Mouse (Mus musculus) forebrain, embryonic 12.5 days (tissue): ENCODE results near the gene Frmd4a. TPM values are rescaled to one million over a fixed set of nuclear protein-coding genes. Genes with fewer than 3 reads are reported as not detected.

Experiments
- ATAC-seq: fragments of 200-750 bp; cut with Nextera tagmentation; 2 replicates; pipeline ENCODE4 v1.8.0; 2017; ENCODE audit warnings: moderate TSS enrichment; ENCODE audit not compliant: low FRiP score
- H3K27ac ChIP-seq: fragments of 300-500 bp; sonication (generic); 2 replicates; pipeline ENCODE4 v1.5.1; 2016; ENCODE audit warnings: mild to moderate bottlenecking
- H3K27me3 ChIP-seq: fragments of 300-500 bp; sonication (generic); 2 replicates; pipeline ENCODE4 v1.6.1; 2016; ENCODE audit warnings: mild to moderate bottlenecking
- H3K36me3 ChIP-seq: fragments of 300-500 bp; sonication (generic); replicated peaks from 2 replicates; pipeline ENCODE4 v1.6.1; 2016; ENCODE audit warnings: mild to moderate bottlenecking
- H3K4me1 ChIP-seq: fragments of 300-500 bp; sonication (generic); 2 replicates; pipeline ENCODE4 v1.6.1; 2016
- H3K4me2 ChIP-seq: fragments of 300-500 bp; sonication (generic); 2 replicates; pipeline ENCODE4 v1.6.1; 2016; ENCODE audit warnings: mild to moderate bottlenecking, moderate library complexity
- H3K4me3 ChIP-seq: fragments of 300-500 bp; sonication (generic); replicated peaks from 2 replicates; pipeline ENCODE4 v1.5.1; 2016; ENCODE audit warnings: mild to moderate bottlenecking
- H3K9ac ChIP-seq: fragments of 300-500 bp; sonication (generic); 2 replicates; pipeline ENCODE4 v1.6.1; 2016; ENCODE audit warnings: mild to moderate bottlenecking
- H3K9me3 ChIP-seq: fragments of 300-500 bp; sonication (generic); 2 replicates; pipeline ENCODE4 v1.6.1; 2016
- WGBS: fragments of 180-500 bp; shearing (Covaris S2); methylation state at CpG from one replicate; pipeline ENCODE4 v1.1.7; 2016; 5-methylcytosine and 5-hydroxymethylcytosine counted together
- polyA plus RNA-seq: library from polyadenylated mRNA; unstranded; fragments of >200 nt; fragmentation: Nextera tagmentation; extraction: Ambion mirVana; gene quantifications from 2 replicates; pipeline ENCODE4 v1.2.1, GENCODE M21; 2016

Gene Frmd4a
- polyA plus RNA-seq, 1 experiment from 2014 or later, result 51.3 TPM

DNA sequence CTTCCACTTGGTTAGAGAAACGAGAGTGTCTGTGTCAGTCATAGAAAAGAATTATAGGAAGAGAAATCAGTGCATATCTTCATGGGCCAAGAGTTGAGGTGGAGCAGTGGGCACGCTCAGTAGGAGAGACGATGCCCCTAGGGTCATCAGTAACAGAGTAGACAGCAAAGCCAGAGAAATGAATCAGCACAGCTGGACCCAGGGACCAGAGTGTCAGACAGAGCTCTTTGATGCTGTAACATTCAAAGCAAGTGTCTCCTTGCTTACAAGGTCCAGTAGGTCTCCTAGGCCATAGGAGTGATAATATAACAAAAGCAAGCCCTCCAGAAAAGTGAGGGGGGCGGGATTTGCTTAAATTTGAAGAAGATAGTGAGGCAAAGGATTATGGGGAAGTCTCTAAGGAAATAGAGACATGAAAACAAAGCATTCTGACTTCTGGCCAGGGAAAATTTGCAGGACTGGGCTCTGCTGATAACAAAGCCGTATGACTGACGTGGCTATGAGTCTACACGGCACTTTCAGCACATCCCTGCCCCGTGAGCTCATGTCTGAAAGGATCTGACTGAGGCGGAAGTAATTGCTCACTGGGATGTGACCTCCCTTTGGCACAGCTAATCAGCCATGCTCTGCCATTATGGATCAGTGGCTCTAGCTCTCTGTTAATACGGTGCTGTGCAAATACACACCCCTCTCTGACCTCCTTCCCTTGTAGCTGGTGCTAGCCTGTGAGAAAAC is 243.0 kb downstream of the Frmd4a start:
- WGBS, result 27% methylated on average over 10 of the region's 10 CpGs
- no peak overlapping the region for H3K4me2 ChIP-seq
- ATAC-seq, result peak; percentile 83

DNA sequence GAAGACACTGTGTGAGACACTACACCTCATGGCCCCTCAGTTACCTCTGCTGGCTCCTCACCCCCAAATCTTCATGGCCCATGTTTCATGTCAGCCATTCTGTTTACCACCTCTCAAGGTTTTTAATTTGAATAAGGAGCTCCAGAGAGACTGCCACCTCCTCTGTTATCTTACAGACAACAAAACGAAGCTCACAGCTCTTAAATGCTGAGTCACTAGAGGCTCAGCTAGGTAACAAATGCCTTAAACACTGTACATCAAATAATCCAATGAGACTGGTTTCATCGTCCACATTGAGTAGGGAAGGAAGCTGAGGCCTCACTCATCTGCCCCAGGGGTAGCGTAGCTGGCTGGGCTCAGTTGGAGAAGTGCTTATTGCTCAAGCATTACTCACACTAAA is 245.2 kb downstream of the Frmd4a start:
- Histone ChIP-seq H3K27ac (no peak overlapping the region), H3K9ac (no peak overlapping the region), H3K4me3 (no peak overlapping the region), H3K9me3 (no peaks in the 10 kb centered on the region), H3K4me1 (peaks cover 9% of the 10 kb centered on the region), H3K36me3 (no peaks in the 10 kb centered on the region), H3K4me2 (no peak overlapping the region), H3K27me3 (0 out of 2 replicates have a peak, but pooled peaks cover 10% of the 10 kb centered on the region)
- ATAC-seq, result no peak
- WGBS, result 83% methylated on average over 3 of the region's 3 CpGs

More for the DNA sequence above, 243.0 kb downstream of the Frmd4a start:
- peaks cover 9% of the 10 kb centered on the region for H3K4me1 ChIP-seq
- 0 out of 2 replicates have a peak, but pooled peaks cover 10% of the 10 kb centered on the region for H3K27me3 ChIP-seq
- H3K4me3 ChIP-seq, result no peak overlapping the region
- H3K9me3 ChIP-seq, result no peaks in the 10 kb centered on the region
- peak overlapping the region; percentile 47 for H3K27ac ChIP-seq
- no peak overlapping the region for H3K9ac ChIP-seq
- no peaks in the 10 kb centered on the region for H3K36me3 ChIP-seq

DNA sequence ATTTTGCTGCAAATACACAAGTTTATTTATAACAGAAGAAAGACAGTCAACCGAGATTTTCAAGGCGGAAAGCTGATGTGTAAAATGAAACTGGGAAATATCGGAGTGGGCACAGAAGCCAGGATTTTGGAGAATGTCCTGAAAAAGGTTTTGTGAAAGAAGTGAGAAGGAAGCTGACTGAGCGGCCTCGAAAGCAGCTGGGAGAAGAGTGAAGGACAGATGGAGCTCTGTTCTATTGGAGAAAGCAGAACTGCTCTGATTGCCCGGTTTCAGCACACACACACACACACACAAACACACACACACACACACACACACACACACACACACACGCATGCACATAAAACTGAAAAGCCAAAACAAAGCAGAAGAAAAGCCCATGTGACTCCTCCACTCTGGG is 249.9 kb downstream of the Frmd4a start:
- no peak for ATAC-seq
- H3K4me2 ChIP-seq, result no peak overlapping the region
- no peaks in the 10 kb centered on the region for H3K36me3 ChIP-seq
- H3K27me3 ChIP-seq, result no peaks in the 10 kb centered on the region
- no peak overlapping the region for H3K9ac ChIP-seq
- H3K4me3 ChIP-seq, result no peak overlapping the region
- H3K4me1 ChIP-seq, result no peaks in the 10 kb centered on the region
- H3K9me3 ChIP-seq, result no peaks in the 10 kb centered on the region
- WGBS, result 86% methylated on average over 7 of the region's 7 CpGs
- H3K27ac ChIP-seq, result no peak overlapping the region

DNA sequence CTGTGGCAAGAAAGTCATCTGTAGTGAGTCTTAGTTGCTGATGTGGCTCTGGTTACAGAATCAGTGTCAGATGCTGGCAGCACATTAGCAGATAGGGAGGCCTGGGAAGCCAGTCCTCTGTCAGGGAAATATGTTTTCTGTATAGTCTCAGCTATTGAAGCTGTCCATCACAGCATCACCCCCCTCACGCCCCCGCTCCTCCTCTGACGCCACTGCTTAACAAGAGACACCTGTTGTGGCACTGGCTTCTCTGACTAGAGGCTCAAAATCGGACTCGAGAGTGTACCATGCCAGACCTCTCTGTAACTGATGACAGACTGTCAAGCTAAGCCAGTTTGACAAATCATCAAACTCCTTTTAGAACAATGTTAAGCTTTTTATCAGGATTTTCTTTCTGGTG is 265.3 kb downstream of the Frmd4a start:
- no peak overlapping the region for H3K4me2 ChIP-seq
- H3K9ac ChIP-seq, result no peak overlapping the region
- H3K27me3 ChIP-seq, result no peaks in the 10 kb centered on the region
- H3K9me3 ChIP-seq, result no peaks in the 10 kb centered on the region
- no peak for ATAC-seq
- H3K36me3 ChIP-seq, result no peaks in the 10 kb centered on the region
- H3K4me1 ChIP-seq, result peaks cover 13% of the 10 kb centered on the region
- WGBS, result 68% methylated on average over 5 of the region's 5 CpGs
- no peak overlapping the region for H3K27ac ChIP-seq
- H3K4me3 ChIP-seq, result no peak overlapping the region

DNA sequence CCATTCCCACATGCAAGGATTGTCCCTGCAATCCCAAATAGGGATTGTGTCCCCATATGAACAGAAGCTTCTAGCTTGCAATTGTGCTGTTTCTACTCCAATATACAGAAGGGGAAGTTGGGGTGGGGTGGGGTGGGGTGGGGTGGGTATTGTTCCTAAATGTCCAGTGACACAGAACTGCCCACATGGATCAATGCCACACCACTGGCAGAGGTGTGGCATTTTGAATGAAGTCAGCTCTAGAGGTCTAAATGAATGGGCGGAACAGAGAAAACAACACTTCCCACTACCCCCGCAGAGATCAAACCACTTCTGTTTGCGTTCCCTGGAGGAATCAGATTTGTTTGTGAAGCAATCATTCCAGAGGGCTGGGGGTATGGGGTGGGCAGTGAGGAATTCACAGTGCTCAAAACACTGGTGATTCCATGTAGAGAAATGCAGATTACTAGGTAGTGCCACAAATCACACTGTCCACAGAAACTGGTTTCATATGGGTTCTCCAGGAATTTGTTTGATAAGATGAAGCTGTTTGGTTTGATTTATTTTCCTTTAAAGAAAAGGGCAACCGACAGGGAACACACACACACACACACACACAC is 268.3 kb downstream of the Frmd4a start:
- Histone ChIP-seq H3K4me3 (no peak overlapping the region), H3K27ac (no peak overlapping the region), H3K9ac (no peak overlapping the region), H3K4me2 (no peak overlapping the region), H3K9me3 (no peaks in the 10 kb centered on the region), H3K27me3 (no peaks in the 10 kb centered on the region), H3K4me1 (peaks cover 13% of the 10 kb centered on the region), H3K36me3 (no peaks in the 10 kb centered on the region)
- no peak for ATAC-seq
- WGBS, result 48% methylated on average over 4 of the region's 4 CpGs

DNA sequence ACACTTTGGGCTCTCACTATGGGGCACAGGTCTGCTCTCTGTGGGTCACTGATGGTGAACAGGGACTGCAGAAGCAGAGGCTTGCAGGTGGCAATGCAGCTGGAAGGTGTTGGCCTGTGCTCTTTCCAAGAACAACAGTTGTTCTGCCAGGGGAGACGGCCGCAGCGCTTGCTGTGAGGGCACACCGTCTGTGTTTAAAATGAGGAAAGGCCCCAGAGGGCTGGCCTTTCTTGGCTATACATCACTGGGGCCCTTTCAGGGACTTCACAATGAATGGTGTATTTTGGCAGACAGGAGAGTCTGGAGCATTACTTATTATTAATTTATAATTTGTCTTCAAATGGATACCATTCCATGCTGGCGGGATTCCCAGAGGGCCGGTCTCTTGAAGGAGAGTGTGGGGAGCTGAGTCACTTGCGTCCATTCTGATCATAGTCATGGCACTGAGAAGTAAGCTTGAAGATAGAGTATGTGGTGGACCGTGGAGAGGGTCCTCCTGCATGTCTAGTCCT is 268.9 kb downstream of the Frmd4a start:
- no peaks in the 10 kb centered on the region for H3K9me3 ChIP-seq
- no peak overlapping the region for H3K4me2 ChIP-seq
- no peaks in the 10 kb centered on the region for H3K36me3 ChIP-seq
- no peak overlapping the region for H3K27ac ChIP-seq
- H3K27me3 ChIP-seq, result no peaks in the 10 kb centered on the region
- ATAC-seq, result no peak
- peaks cover 13% of the 10 kb centered on the region for H3K4me1 ChIP-seq
- H3K4me3 ChIP-seq, result no peak overlapping the region
- 67% methylated on average over 8 of the region's 8 CpGs for WGBS
- H3K9ac ChIP-seq, result no peak overlapping the region

DNA sequence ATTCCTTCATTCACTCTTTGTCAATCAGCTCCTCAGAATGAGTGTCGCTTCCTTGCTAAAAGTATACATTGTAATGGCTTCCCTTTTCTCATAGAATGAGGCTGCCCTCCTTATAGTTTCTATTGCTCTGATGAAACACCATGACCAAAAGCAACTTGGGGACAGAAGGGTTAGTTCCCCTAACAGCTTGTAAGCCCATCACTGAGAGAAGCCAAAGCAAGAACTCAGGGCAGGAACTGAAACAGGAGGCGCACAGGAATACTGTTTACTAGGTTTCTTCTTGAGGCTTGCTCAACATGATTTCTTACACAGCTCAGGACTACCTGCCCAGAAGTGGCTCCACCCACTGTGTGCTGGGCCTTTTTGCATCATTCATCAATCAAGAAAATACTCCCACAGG is 273.0 kb downstream of the Frmd4a start:
- Histone ChIP-seq H3K27ac (no peak overlapping the region), H3K9ac (no peak overlapping the region), H3K36me3 (no peaks in the 10 kb centered on the region), H3K4me2 (no peak overlapping the region), H3K9me3 (no peaks in the 10 kb centered on the region), H3K4me1 (peaks cover 13% of the 10 kb centered on the region), H3K4me3 (no peak overlapping the region), H3K27me3 (no peaks in the 10 kb centered on the region)
- 98% methylated on average over 2 of the region's 2 CpGs for WGBS
- ATAC-seq, result no peak

DNA sequence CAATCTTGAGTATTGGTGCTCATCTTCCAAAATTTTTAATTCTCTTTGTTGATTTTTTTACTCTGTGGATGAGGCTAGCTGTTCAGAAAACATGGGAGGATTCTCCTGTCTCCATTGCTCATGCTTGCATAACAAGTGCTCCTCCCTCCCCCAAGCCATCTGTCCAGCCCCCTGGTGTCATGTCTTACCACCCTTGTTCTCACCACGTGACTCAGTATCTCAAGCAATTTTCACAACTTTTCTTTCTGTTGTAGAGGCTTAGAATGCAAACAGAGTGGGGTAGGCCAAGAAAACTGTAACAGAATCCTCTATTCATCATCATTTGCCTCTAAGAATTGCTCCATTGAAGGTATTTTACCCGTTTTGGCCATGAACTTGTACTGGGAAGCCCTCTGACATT is 273.6 kb downstream of the Frmd4a start:
- WGBS, result 51% methylated on average over 2 of the region's 2 CpGs
- H3K4me2 ChIP-seq, result no peak overlapping the region

DNA sequence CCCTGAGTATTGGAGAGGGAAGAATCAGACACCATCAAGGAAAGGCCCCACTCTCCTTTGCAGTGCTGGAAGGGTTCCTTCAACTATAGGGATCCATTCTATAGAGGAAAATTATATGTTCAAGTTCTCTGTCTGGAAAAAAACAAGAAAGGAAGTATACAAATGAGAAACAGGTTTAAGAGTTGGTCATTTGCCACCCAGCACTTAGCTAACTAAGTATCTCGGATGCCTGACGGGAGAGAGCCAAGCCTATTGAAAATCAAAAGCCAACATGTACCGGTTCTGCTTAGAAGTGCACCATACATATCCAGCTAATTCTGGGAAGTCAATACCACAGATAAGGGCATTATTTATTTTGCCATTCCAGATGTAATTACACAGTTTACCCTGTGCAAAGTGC is 274.2 kb downstream of the Frmd4a start:
- no peak for ATAC-seq
- Histone ChIP-seq H3K36me3 (no peaks in the 10 kb centered on the region), H3K4me2 (no peak overlapping the region), H3K9me3 (no peaks in the 10 kb centered on the region), H3K27me3 (no peaks in the 10 kb centered on the region), H3K4me3 (no peak overlapping the region), H3K27ac (no peak overlapping the region), H3K4me1 (peaks cover 2% of the 10 kb centered on the region), H3K9ac (no peak overlapping the region)
- 98% methylated on average over 3 of the region's 3 CpGs for WGBS

More for the DNA sequence above, 273.6 kb downstream of the Frmd4a start:
- H3K9ac ChIP-seq, result no peak overlapping the region
- no peaks in the 10 kb centered on the region for H3K27me3 ChIP-seq
- no peaks in the 10 kb centered on the region for H3K36me3 ChIP-seq
- no peak for ATAC-seq
- H3K4me1 ChIP-seq, result peaks cover 8% of the 10 kb centered on the region
- no peaks in the 10 kb centered on the region for H3K9me3 ChIP-seq
- no peak overlapping the region for H3K4me3 ChIP-seq
- H3K27ac ChIP-seq, result no peak overlapping the region

DNA sequence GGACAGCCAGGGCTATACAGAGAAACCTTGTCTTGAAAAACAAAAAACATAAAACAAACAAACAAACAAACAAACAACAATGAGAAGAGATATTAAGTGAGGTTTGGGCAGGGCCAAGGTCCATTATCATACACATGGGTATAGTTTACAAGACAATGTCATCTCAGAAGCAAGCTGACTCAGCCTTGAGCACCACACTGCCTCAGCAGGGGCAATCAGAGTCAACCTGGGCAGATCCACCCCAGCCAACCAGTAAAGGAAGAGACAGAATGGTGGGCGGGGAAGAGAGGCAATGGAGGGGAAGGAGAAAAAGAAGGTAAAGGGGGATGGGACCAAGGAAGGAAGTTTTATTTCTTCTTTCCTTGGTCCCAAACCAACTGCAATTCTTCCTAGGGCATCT is 276.2 kb downstream of the Frmd4a start:
- Histone ChIP-seq H3K4me1 (peaks cover 10% of the 10 kb centered on the region), H3K9ac (no peak overlapping the region), H3K27ac (no peak overlapping the region), H3K27me3 (no peaks in the 10 kb centered on the region), H3K36me3 (no peaks in the 10 kb centered on the region), H3K9me3 (no peaks in the 10 kb centered on the region), H3K4me3 (no peak overlapping the region), H3K4me2 (no peak overlapping the region)
- WGBS, result 92% methylated on average over 1 of the region's 1 CpGs
- ATAC-seq, result no peak

DNA sequence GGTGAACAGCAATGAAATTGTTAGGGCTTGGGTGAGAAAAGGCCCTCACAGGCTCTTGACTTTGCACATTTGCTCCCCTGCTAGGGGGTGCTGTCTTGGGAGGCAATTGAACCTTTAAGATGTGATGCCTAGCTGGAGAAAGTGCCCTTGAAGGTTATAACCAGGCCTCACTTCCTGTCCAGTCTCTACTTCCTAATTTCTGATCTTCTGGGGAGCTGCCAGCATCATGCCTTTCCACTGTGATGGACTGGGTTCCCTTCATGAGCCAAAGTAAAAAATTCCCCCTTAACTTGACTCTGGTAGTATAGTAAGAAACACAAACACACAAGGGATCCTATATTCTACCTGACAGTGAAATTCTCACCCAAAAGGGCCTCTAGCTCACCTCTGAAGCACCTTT is 278.1 kb downstream of the Frmd4a start:
- ATAC-seq, result no peak
- no peak overlapping the region for H3K9ac ChIP-seq

DNA sequence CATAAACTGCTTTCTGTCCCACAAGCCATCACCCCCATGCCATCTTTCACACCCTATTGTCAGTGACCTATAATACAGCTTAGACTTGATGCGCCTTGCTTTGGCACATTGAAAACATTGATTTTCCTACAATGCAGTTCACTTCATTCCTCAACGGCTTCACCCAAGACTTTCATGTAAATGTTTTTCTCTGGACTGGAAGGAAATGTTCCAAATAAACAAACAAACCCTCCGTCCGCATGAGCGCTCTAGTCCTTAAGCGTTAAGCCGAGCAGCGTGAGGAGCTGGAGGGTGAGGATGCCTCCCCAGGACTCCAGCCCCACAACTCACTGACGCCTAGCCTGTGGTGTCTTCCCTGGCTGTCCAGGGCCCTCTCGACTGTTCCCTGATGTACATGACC is 279.4 kb downstream of the Frmd4a start:
- Histone ChIP-seq H3K27me3 (peaks cover 4% of the 10 kb centered on the region; the same call in 1 of the 2 replicates), H3K9me3 (no peaks in the 10 kb centered on the region), H3K36me3 (no peaks in the 10 kb centered on the region), H3K4me2 (no peak overlapping the region), H3K9ac (no peak overlapping the region), H3K4me3 (no peak overlapping the region), H3K27ac (no peak overlapping the region), H3K4me1 (peaks cover 35% of the 10 kb centered on the region)
- ATAC-seq, result no peak
- 69% methylated on average over 10 of the region's 10 CpGs for WGBS

More for the DNA sequence above, 278.1 kb downstream of the Frmd4a start:
- Histone ChIP-seq H3K4me3 (no peak overlapping the region), H3K4me2 (no peak overlapping the region), H3K27me3 (peaks cover 4% of the 10 kb centered on the region; the same call in 1 of the 2 replicates), H3K4me1 (peaks cover 28% of the 10 kb centered on the region), H3K9me3 (no peaks in the 10 kb centered on the region), H3K27ac (no peak overlapping the region), H3K36me3 (no peaks in the 10 kb centered on the region)
